Mouse (Mus musculus) B cell, adult (primary cell): Measurements from ENCODE around the gene Abcb6. TPM values are rescaled to one million over a fixed set of nuclear protein-coding genes. Genes with fewer than 3 reads are reported as not detected.

Experiments used
- total RNA-seq: library from RNA; stranded (reverse); gene quantifications from 4 replicates; pipeline ENCODE4 v1.2.4, GENCODE M21; 2023; ENCODE audit not compliant: inconsistent age

Gene Abcb6
- 3.7 to 5.5 TPM (median 4.0 TPM) in 4 replicates for total RNA-seq

GRCm38 (mm10) chr1:75180105-75180590 is at the start of gene Abcb6:
Gene Abcb6, minus strand, starts transcription at chr1:75180392.

GRCm38 (mm10) chr1:75219531-75219930 is 39.3 kb upstream of the Abcb6 start, which contains the start of gene Tuba4a:
Gene Tuba4a, minus strand, starts transcription at chr1:75219865.

GRCm38 (mm10) chr1:75210136-75211087 is 30.2 kb upstream of the Abcb6 start, which contains the start of the genes Glb1l and Stk16:
Gene Glb1l, minus strand, starts transcription at chr1:75210813.
Gene Stk16, plus strand, starts transcription at chr1:75210838.

GRCm38 (mm10) chr1:75191622-75192402 is 11.6 kb upstream of the Abcb6 start, which contains the start of the genes Ankzf1 and Atg9a:
Gene Ankzf1, plus strand, starts transcription at chr1:75192151.
Gene Atg9a, minus strand, starts transcription at chr1:75192196.

GRCm38 (mm10) chr1:75168472-75169464 is 11.4 kb downstream of the Abcb6 start, which contains the start of gene Zfand2b:
Gene Zfand2b, plus strand, starts transcription at chr1:75168646.

GRCm38 (mm10) chr1:75142301-75143261 is 37.6 kb downstream of the Abcb6 start, which contains the start of the genes Cnppd1 and Retreg2:
Gene Cnppd1, minus strand, starts transcription at chr1:75142711.
Gene Retreg2, plus strand, starts transcription at chr1:75142778.

GRCm38 (mm10) chr1:75133421-75134207 is 46.6 kb downstream of the Abcb6 start, which contains the start of gene Slc23a3:
Gene Slc23a3, minus strand, starts transcription at chr1:75133890.

GRCm38 (mm10) chr1:75124346-75125321 is 55.6 kb downstream of the Abcb6 start, which contains the start of gene Nhej1:
Gene Nhej1, minus strand, starts transcription at chr1:75125200.

Other genes with a start within 250 kb of the Abcb6 start
- not detected in 4 replicates for gene Cfap65, start 244.8 kb downstream of the Abcb6 start, total RNA-seq
- gene Ihh, start 228.7 kb downstream of the Abcb6 start, total RNA-seq = 0.32 to 0.60 TPM (median 0.48 TPM) in 3 of 4 replicates, not detected in the other
- 3.5 to 6.7 TPM (median 5.0 TPM) in 4 replicates for gene Nhej1, start 55.2 kb downstream of the Abcb6 start, total RNA-seq
- gene Slc23a3, start 46.5 kb downstream of the Abcb6 start, total RNA-seq = 0.93 to 1.8 TPM (median 1.3 TPM) in 4 replicates
- 107 to 119 TPM (median 112 TPM) in 4 replicates for gene Cnppd1, start 37.7 kb downstream of the Abcb6 start, total RNA-seq
- 60.5 to 80.1 TPM (median 70.4 TPM) in 4 replicates for gene Retreg2, start 37.6 kb downstream of the Abcb6 start, total RNA-seq
- 39.0 to 44.9 TPM (median 43.5 TPM) in 4 replicates for gene Zfand2b, start 11.7 kb downstream of the Abcb6 start, total RNA-seq
- gene Ankzf1, start 11.8 kb upstream of the Abcb6 start, total RNA-seq = 30.4 to 36.3 TPM (median 33.0 TPM) in 4 replicates
- 26.6 to 34.5 TPM (median 28.6 TPM) in 4 replicates for gene Atg9a, start 11.8 kb upstream of the Abcb6 start, total RNA-seq
- 12.0 to 21.7 TPM (median 14.2 TPM) in 4 replicates for gene Glb1l, start 30.4 kb upstream of the Abcb6 start, total RNA-seq
- 89.4 to 98.9 TPM (median 93.2 TPM) in 4 replicates for gene Stk16, start 30.4 kb upstream of the Abcb6 start, total RNA-seq
- gene Tuba4a, start 39.5 kb upstream of the Abcb6 start, total RNA-seq = 197 to 212 TPM (median 207 TPM) in 4 replicates
- gene A630095N17Rik, start 51.7 kb upstream of the Abcb6 start, total RNA-seq = 1.3 TPM in 1 of 4 replicates, not detected in the others
- gene Dnajb2, start 56.0 kb upstream of the Abcb6 start, total RNA-seq = 80.0 to 93.8 TPM (median 88.3 TPM) in 4 replicates
- gene Ptprn, start 84.1 kb upstream of the Abcb6 start, total RNA-seq = 0.19 TPM in 1 of 4 replicates, not detected in the others
- not detected in 4 replicates for gene Resp18, start 98.0 kb upstream of the Abcb6 start, total RNA-seq
- 44.7 to 64.5 TPM (median 48.8 TPM) in 4 replicates for gene Dnpep, start 137.6 kb upstream of the Abcb6 start, total RNA-seq
- 0.21 to 0.70 TPM in 2 of 4 replicates, not detected in the others for gene Des, start 179.9 kb upstream of the Abcb6 start, total RNA-seq
- gene Speg, start 194.9 kb upstream of the Abcb6 start, total RNA-seq = not detected in 4 replicates